Mouse (Mus musculus) hindbrain, embryonic 12.5 days (tissue): ENCODE measurements around the gene Gm20388. TPM values are rescaled to one million over a fixed set of nuclear protein-coding genes. Genes with fewer than 3 reads are reported as not detected.

Experiments used
- ATAC-seq: fragments of 200-750 bp; cut with Nextera tagmentation; 2 replicates; pipeline ENCODE4 v1.8.0; 2017; ENCODE audit warnings: moderate TSS enrichment; ENCODE audit not compliant: low FRiP score
- H3K27ac ChIP-seq: fragments of 300-500 bp; sonication (generic); 2 replicates; pipeline ENCODE4 v1.5.1; 2016; ENCODE audit warnings: mild to moderate bottlenecking
- H3K27me3 ChIP-seq: fragments of 300-500 bp; sonication (generic); 2 replicates; pipeline ENCODE4 v1.6.1; 2016; ENCODE audit warnings: mild to moderate bottlenecking
- H3K36me3 ChIP-seq: fragments of 300-500 bp; sonication (generic); 2 replicates; pipeline ENCODE4 v1.6.1; 2016; ENCODE audit warnings: mild to moderate bottlenecking
- H3K4me1 ChIP-seq: fragments of 300-500 bp; sonication (generic); 2 replicates; pipeline ENCODE4 v1.6.1; 2016
- H3K4me2 ChIP-seq: fragments of 300-500 bp; sonication (generic); replicated peaks from 2 replicates; pipeline ENCODE4 v1.6.1; 2016; ENCODE audit warnings: mild to moderate bottlenecking
- H3K4me3 ChIP-seq: fragments of 300-500 bp; sonication (generic); 2 replicates; pipeline ENCODE4 v1.5.1; 2016; ENCODE audit warnings: mild to moderate bottlenecking
- H3K9ac ChIP-seq: fragments of 300-500 bp; sonication (generic); 2 replicates; pipeline ENCODE4 v1.6.1; 2016; ENCODE audit warnings: mild to moderate bottlenecking, moderate library complexity
- H3K9me3 ChIP-seq: fragments of 300-500 bp; sonication (generic); replicated peaks from 2 replicates; pipeline ENCODE4 v1.6.1; 2016; ENCODE audit warnings: mild to moderate bottlenecking
- WGBS: fragments of 180-500 bp; shearing (Covaris S2); methylation state at CpG from one replicate; pipeline ENCODE4 v1.1.7; 2016; 5-methylcytosine and 5-hydroxymethylcytosine counted together
- polyA plus RNA-seq: library from polyadenylated mRNA; unstranded; fragments of >200 nt; fragmentation: Nextera tagmentation; extraction: Ambion mirVana; gene quantifications from 2 replicates; pipeline ENCODE4 v1.2.1, GENCODE M21; 2016

Gene Gm20388
- polyA plus RNA-seq, 1 experiment from 2014 or later, result not detected

DNA sequence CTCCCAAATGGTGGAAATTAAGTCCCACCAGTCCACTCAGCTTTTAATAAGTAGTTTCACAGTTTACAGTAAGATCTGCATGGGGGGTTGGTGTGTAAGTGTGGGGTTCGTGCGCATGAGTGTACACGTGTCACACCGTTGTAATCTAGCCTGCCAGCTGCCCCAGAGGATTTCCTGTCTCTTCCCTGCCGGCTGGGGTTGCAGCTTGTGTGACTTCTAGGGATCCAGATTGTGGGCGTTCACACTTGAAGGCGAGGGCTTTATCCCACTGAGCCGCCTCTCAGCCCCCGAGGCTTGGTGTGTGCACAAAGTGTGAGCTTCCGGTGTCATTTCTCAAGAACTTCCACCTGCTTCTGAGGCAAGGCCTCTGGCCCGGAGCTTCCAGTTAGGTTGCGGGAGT, 61.9 kb downstream of the Gm20388 start:
- ATAC-seq, result no peak
- no peak overlapping the region for H3K4me3 ChIP-seq
- no peak overlapping the region for H3K9ac ChIP-seq
- no peaks in the 10 kb centered on the region for H3K9me3 ChIP-seq
- H3K4me1 ChIP-seq, result no peaks in the 10 kb centered on the region
- 78% methylated on average over 12 of the region's 12 CpGs for WGBS
- no peak overlapping the region for H3K4me2 ChIP-seq
- no peaks in the 10 kb centered on the region for H3K36me3 ChIP-seq
- H3K27me3 ChIP-seq, result no peaks in the 10 kb centered on the region
- no peak overlapping the region for H3K27ac ChIP-seq

GRCm38 (mm10) chr8:119978770-119979381, 68.2 kb downstream of the Gm20388 start:
- Histone ChIP-seq H3K9me3 (no peaks in the 10 kb centered on the region), H3K4me3 (no peak overlapping the region), H3K4me2 (no peak overlapping the region), H3K4me1 (0 out of 2 replicates have a peak, but pooled peaks cover 7% of the 10 kb centered on the region), H3K9ac (no peak overlapping the region), H3K36me3 (no peaks in the 10 kb centered on the region), H3K27ac (no peak overlapping the region), H3K27me3 (no peaks in the 10 kb centered on the region)
- no peak for ATAC-seq
- 53% methylated on average over 11 of the region's 11 CpGs for WGBS

GRCm38 (mm10) chr8:119981253-119981652, 70.6 kb downstream of the Gm20388 start:
- Histone ChIP-seq H3K4me2 (no peak overlapping the region), H3K27me3 (no peaks in the 10 kb centered on the region), H3K9ac (no peak overlapping the region), H3K36me3 (no peaks in the 10 kb centered on the region), H3K9me3 (no peaks in the 10 kb centered on the region), H3K27ac (no peak overlapping the region), H3K4me1 (0 out of 2 replicates have a peak, but pooled peaks cover 7% of the 10 kb centered on the region), H3K4me3 (no peak overlapping the region)
- ATAC-seq, result no peak
- WGBS, result 77% methylated on average over 4 of the region's 4 CpGs

- H3K27me3 ChIP-seq, result no peaks in the 10 kb centered on the region
- H3K36me3 ChIP-seq, result no peaks in the 10 kb centered on the region
- H3K9me3 ChIP-seq, result no peaks in the 10 kb centered on the region
- ATAC-seq, result no peak
- H3K9ac ChIP-seq, result no peak overlapping the region
- 0 out of 2 replicates have a peak, but pooled peaks cover 3% of the 10 kb centered on the region for H3K4me1 ChIP-seq
- no peak overlapping the region for H3K27ac ChIP-seq
- H3K4me3 ChIP-seq, result no peak overlapping the region
- H3K4me2 ChIP-seq, result no peak overlapping the region
Measured at GRCm38 (mm10) chr8:119984085-119984484, 73.4 kb downstream of the Gm20388 start.

GRCm38 (mm10) chr8:119986174-119986573, 75.5 kb downstream of the Gm20388 start:
- Histone ChIP-seq H3K4me2 (no peak overlapping the region), H3K36me3 (no peaks in the 10 kb centered on the region), H3K4me3 (no peak overlapping the region), H3K4me1 (no peaks in the 10 kb centered on the region), H3K27ac (no peak overlapping the region), H3K9ac (no peak overlapping the region), H3K9me3 (no peaks in the 10 kb centered on the region), H3K27me3 (peaks cover 8% of the 10 kb centered on the region)
- 75% methylated on average over 5 of the region's 5 CpGs for WGBS
- ATAC-seq, result no peak

- 76% methylated on average over 15 of the region's 15 CpGs for WGBS
- H3K27ac ChIP-seq, result no peak overlapping the region
- H3K9ac ChIP-seq, result no peak overlapping the region
- ATAC-seq, result no peak
- no peaks in the 10 kb centered on the region for H3K9me3 ChIP-seq
- no peak overlapping the region for H3K4me2 ChIP-seq
- H3K4me3 ChIP-seq, result no peak overlapping the region
- H3K27me3 ChIP-seq, result peaks cover 27% of the 10 kb centered on the region
- peaks cover 11% of the 10 kb centered on the region; the same call in 1 of the 2 replicates for H3K4me1 ChIP-seq
- H3K36me3 ChIP-seq, result no peaks in the 10 kb centered on the region
Measured at GRCm38 (mm10) chr8:119988087-119988486, 77.4 kb downstream of the Gm20388 start.

GRCm38 (mm10) chr8:119992249-119992648, 81.6 kb downstream of the Gm20388 start, which contains the start of gene Crispld2:
Gene Crispld2 (plus strand): TSS chr8:119992438.
- Histone ChIP-seq H3K27me3 (peaks cover 42% of the 10 kb centered on the region), H3K4me1 (peaks cover 22% of the 10 kb centered on the region), H3K4me3 (peak within 1 kb of the TSS; percentile 24), H3K9me3 (no peaks in the 10 kb centered on the region), H3K4me2 (peak within 1 kb of the TSS; percentile 53), H3K27ac (no peak within 1 kb of the TSS), H3K36me3 (no peaks in the 10 kb centered on the region), H3K9ac (no peak within 1 kb of the TSS)
- peak; percentile 91 for ATAC-seq
- 0% methylated on average over 25 of the region's 25 CpGs for WGBS

DNA sequence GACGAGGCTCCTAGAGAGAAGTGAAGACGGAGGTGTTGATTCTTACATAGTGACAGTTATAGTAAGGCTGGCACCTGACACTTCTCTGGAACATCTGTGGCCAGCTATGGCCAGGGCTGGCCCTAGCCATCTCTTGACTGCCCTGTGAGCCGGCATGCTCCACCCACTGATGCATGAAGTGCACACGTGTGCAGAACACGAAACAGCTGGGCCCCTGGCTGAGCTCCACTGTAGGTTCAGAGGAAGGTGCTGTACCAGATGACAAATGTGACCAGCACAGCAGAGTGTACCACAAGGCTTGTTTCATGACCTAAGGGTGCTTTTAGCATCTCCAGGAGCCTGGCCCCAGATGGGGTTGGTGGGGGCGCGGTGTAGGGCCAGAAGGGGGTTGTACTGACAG, 83.5 kb downstream of the Gm20388 start:
- Histone ChIP-seq H3K36me3 (no peaks in the 10 kb centered on the region), H3K9me3 (no peaks in the 10 kb centered on the region), H3K4me2 (no peak overlapping the region), H3K27me3 (peaks cover 42% of the 10 kb centered on the region), H3K9ac (no peak overlapping the region), H3K27ac (no peak overlapping the region), H3K4me1 (peaks cover 22% of the 10 kb centered on the region), H3K4me3 (no peak overlapping the region)
- ATAC-seq, result no peak
- 69% methylated on average over 7 of the region's 7 CpGs for WGBS

DNA sequence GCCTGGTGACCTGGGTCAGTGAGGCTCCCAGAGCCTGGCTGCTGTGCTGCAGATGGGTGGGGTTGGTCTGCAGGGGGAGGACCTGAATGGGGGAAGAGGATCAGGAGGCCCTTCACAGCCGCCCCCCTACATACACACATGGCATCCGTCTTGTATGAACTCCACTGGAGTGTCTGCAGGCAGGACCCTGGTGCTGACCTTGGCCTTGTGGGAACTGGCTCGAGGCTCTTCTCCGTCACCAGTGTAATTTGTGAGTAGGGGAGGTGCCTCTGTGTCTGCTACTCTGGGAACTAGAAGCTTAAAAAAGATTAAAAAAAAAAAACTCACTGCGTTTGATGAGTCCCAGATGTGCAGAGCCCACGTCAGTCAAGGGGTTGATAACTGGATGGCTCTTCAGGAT, 83.9 kb downstream of the Gm20388 start:
- no peaks in the 10 kb centered on the region for H3K9me3 ChIP-seq
- no peak overlapping the region for H3K9ac ChIP-seq
- H3K27ac ChIP-seq, result no peak overlapping the region
- peaks cover 42% of the 10 kb centered on the region for H3K27me3 ChIP-seq
- peaks cover 22% of the 10 kb centered on the region for H3K4me1 ChIP-seq
- ATAC-seq, result no peak
- WGBS, result 65% methylated on average over 6 of the region's 6 CpGs
- H3K4me2 ChIP-seq, result no peak overlapping the region
- H3K36me3 ChIP-seq, result no peaks in the 10 kb centered on the region
- H3K4me3 ChIP-seq, result no peak overlapping the region

GRCm38 (mm10) chr8:119997266-119997665, 86.6 kb downstream of the Gm20388 start:
- 85% methylated on average over 4 of the region's 4 CpGs for WGBS
- Histone ChIP-seq H3K9me3 (no peaks in the 10 kb centered on the region), H3K4me3 (no peak overlapping the region), H3K4me1 (peaks cover 19% of the 10 kb centered on the region), H3K27me3 (peaks cover 23% of the 10 kb centered on the region), H3K9ac (no peak overlapping the region), H3K36me3 (no peaks in the 10 kb centered on the region), H3K27ac (no peak overlapping the region), H3K4me2 (no peak overlapping the region)
- ATAC-seq, result no peak

- H3K27ac ChIP-seq, result 0 out of 2 replicates have a peak overlapping the region, but pooled peaks have one; percentile 12
- no peak overlapping the region for H3K4me2 ChIP-seq
- H3K4me3 ChIP-seq, result no peak overlapping the region
- no peak for ATAC-seq
- WGBS, result 63% methylated on average over 8 of the region's 8 CpGs
- H3K4me1 ChIP-seq, result peaks cover 13% of the 10 kb centered on the region
- H3K36me3 ChIP-seq, result no peaks in the 10 kb centered on the region
- no peaks in the 10 kb centered on the region; the same call in 1 of the 2 replicates for H3K27me3 ChIP-seq
- no peaks in the 10 kb centered on the region for H3K9me3 ChIP-seq
- H3K9ac ChIP-seq, result no peak overlapping the region
Measured at GRCm38 (mm10) chr8:120000461-120000860, 89.8 kb downstream of the Gm20388 start.

DNA sequence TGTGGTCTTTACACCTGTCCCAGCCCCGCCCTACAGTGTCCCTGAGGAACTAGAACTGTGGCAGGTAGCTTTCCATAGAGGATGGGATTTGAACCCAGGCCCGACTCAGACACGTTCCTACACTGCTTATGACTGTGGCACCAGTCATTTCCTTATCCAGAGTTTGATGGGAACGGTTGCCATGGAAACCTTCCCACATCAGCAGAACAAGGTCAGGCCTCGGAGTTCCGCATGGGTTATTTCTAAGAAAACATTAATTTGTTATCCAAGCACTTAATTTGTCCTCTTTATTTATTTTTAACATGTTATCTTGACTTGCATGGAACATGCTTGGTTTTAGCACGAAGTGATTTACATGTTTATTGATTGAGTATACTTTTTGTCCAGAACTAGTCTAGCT, 91.1 kb downstream of the Gm20388 start:
- H3K4me2 ChIP-seq, result no peak overlapping the region
- ATAC-seq, result no peak
- H3K27me3 ChIP-seq, result no peaks in the 10 kb centered on the region; the same call in 1 of the 2 replicates
- H3K9me3 ChIP-seq, result no peaks in the 10 kb centered on the region
- H3K36me3 ChIP-seq, result no peaks in the 10 kb centered on the region
- H3K4me3 ChIP-seq, result no peak overlapping the region
- no peak overlapping the region for H3K9ac ChIP-seq
- 67% methylated on average over 7 of the region's 7 CpGs for WGBS
- peaks cover 15% of the 10 kb centered on the region for H3K4me1 ChIP-seq
- H3K27ac ChIP-seq, result no peak overlapping the region

DNA sequence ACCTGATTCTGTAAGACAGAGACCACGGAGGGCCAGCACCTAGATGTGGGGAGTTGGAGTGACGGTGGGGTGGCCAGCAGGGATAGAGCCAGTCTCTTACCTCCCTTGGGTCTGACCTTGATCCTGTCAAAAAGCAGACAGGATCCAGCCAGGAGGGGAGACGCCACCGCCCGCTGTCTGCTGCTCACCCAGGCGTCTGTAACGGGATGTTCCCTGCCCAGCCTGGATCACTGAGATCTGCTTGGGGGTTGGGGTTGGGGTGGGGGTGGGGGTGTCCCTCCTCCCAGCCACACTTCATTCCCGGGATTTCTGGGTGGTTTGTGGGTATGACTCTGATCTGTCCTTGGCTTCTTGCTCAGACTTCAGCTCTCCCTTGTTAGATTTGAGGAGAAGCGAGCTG, 91.7 kb downstream of the Gm20388 start:
- ATAC-seq, result no peak
- Histone ChIP-seq H3K9ac (no peak overlapping the region), H3K4me1 (peaks cover 18% of the 10 kb centered on the region), H3K27ac (no peak overlapping the region), H3K9me3 (no peaks in the 10 kb centered on the region), H3K4me2 (no peak overlapping the region), H3K36me3 (no peaks in the 10 kb centered on the region), H3K27me3 (no peaks in the 10 kb centered on the region; the same call in 1 of the 2 replicates), H3K4me3 (no peak overlapping the region)
- 65% methylated on average over 9 of the region's 9 CpGs for WGBS
